Mouse (Mus musculus) lung, adult 2 months (tissue): ENCODE results near the gene Gm9611. TPM values are rescaled to one million over a fixed set of nuclear protein-coding genes. Genes with fewer than 3 reads are reported as not detected.
"Not testable (repeated sequence)": the region's sequence is repeated elsewhere in the genome, so short reads cannot be mapped to it uniquely, and the experiment has no call there.

Experiments used
- DNase-seq: peaks from one replicate; pipeline ENCODE4 v3.0.0; 2022
- H3K4me1 ChIP-seq: fragments of 200-500 bp; 2 replicates; pipeline ENCODE4 v1.6.1; 2011; ENCODE audit warnings: low read length; ENCODE audit not compliant: control insufficient read depth, insufficient read depth
- H3K4me3 ChIP-seq: fragments of 200-500 bp; replicated peaks from 2 replicates; pipeline ENCODE3; 2011; ENCODE audit warnings: low read depth, mild to moderate bottlenecking, control low read depth, low read length; ENCODE audit errors: extremely low read depth
- WGBS: fragments of 180-500 bp; shearing (Covaris S2); methylation state at CpG from one replicate; pipeline ENCODE4 v1.1.7; 2018; 5-methylcytosine and 5-hydroxymethylcytosine counted together
- polyA plus RNA-seq: library from polyadenylated mRNA; depleted of rRNA; stranded (reverse); fragments of >200 nt; gene quantifications from 2 replicates; pipeline ENCODE4 v1.2.3, GENCODE M21; 2012; rRNA removed

Gm9611 gene
- polyA plus RNA-seq: not detected in 2 replicates

DNA sequence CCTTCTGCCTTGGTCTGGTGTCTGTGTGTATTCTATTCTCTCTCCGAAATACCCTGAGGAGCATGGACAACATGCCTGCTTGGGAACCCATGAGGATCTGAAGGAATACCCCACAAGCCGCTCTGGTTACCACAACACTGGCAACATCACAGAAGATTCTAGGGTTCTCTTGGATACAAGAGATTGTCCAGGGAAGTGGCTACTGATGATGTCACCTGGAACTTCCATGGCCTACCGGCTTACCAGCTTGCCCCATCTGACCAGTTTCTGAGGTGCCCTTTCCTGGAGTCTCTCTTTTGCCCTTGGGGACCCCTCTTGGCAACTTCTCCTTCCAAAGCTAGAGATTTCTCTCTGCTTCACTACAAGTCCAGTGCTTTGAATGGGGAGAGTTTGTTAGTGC, at the start of gene Gm9611:
Gm9611 (minus strand) TSS at position 101 of the 400 bp plus-strand sequence.
- DNase-seq, H3K4me1 ChIP-seq, H3K4me3 ChIP-seq: not testable (repeated sequence)
- 60% methylated on average over 1 of the region's 3 CpGs for WGBS

DNA sequence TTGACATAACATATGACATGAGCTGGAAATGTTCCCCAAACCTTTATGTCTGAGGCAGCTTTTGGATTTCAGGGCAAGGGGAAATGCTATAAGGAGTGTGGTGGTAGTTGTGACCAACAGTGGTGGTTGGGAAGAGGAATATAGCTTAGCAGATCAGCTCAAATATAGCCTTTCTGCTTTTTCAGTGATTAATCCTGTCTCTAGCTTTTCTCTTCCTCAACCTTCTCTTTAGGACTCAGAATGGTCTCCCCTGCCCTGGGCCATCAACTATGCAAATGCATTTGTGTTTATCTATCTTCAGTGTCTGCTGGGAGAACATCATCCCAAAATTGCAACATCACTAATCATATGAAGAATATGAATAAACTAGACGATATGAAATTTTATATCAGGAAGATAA, 12.8 kb upstream of the Gm9611 start, which contains the start of gene Gm7995:
Gm7995 (plus strand) TSS at position 301 of the 400 bp plus-strand sequence.
- not testable (repeated sequence) for H3K4me3 ChIP-seq, DNase-seq, H3K4me1 ChIP-seq
- WGBS: no CpG with 5 or more reads among the region's 1 CpGs

DNA sequence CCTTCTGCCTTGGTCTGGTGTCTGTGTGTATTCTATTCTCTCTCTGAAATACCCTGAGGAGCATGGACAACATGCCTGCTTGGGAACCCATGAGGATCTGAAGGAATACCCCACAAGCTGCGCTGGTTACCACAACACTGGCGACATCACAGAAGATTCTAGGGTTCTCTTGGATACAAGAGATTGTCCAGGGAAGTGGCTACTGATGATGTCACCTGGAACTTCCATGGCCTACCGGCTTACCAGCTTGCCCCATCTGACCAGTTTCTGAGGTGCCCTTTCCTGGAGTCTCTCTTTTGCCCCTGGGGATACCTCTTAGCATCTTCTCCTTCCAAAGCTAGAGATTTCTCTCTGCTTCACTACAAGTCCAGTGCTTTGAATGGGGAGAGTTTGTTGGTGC, 37.2 kb downstream of the Gm9611 start, which contains the start of gene Gm17026:
Gm17026 (minus strand) TSS at position 101 of the 400 bp plus-strand sequence.
- WGBS: no CpG with 5 or more reads among the region's 3 CpGs
- not testable (repeated sequence) for H3K4me3 ChIP-seq, DNase-seq, H3K4me1 ChIP-seq

Other genes starting within 250 kb of the Gm9611 start
- gene Gm7951, start 180.0 kb downstream of the Gm9611 start, polyA plus RNA-seq: not detected in 2 replicates
- gene Gm17027, start 134.7 kb downstream of the Gm9611 start, polyA plus RNA-seq: not detected in 2 replicates
- not detected in 2 replicates for gene Gm3573, start 106.6 kb downstream of the Gm9611 start, polyA plus RNA-seq
- not detected in 2 replicates for gene Gm17026, start 37.3 kb downstream of the Gm9611 start, polyA plus RNA-seq
- not detected in 2 replicates for gene Gm7995, start 12.9 kb upstream of the Gm9611 start, polyA plus RNA-seq
- gene Gm8005, start 142.3 kb upstream of the Gm9611 start, polyA plus RNA-seq: not detected in 2 replicates
- gene Gm8011, start 166.5 kb upstream of the Gm9611 start, polyA plus RNA-seq: not detected in 2 replicates
- gene Gm8020, start 205.0 kb upstream of the Gm9611 start, polyA plus RNA-seq: not detected in 2 replicates
- not detected in 2 replicates for gene Gm8024, start 226.9 kb upstream of the Gm9611 start, polyA plus RNA-seq